Mouse (Mus musculus): ENCODE measurements around the gene Lgi1. TPM values are rescaled to one million over a fixed set of nuclear protein-coding genes. Genes with fewer than 3 reads are reported as not detected.

Lgi1 gene
- total and polyA plus RNA-seq, 3 experiments: 0.08 to 0.38 TPM; not detected in 1

- Histone ChIP-seq H3K27me3 (ENCODE audit: insufficient read depth, low read length) (peaks cover 13% of the 10 kb centered on the region), H3K4me3 (ENCODE audit: low read depth, low read length) (no peak overlapping the region), H3K9me3 (replicated peaks) (no peaks in the 10 kb centered on the region), H3K4me1 (ENCODE audit: insufficient read depth, low read depth, low read length) (no peaks in the 10 kb centered on the region), H3K36me3 (replicated peaks) (no peaks in the 10 kb centered on the region)
- no peak for DNase-seq (ENCODE audit: low spot score)
- TF ChIP-seq POLR2AphosphoS5 (IDR thresholded peaks at IDR 0.05; ENCODE audit: insufficient replicate concordance, low read depth, low read length) (no peak), GATA1 (IDR thresholded peaks at IDR 0.05; ENCODE audit: borderline replicate concordance, low read length) (no peak), GATA2 (IDR thresholded peaks at IDR 0.05; ENCODE audit: borderline replicate concordance, low read depth, low read length) (no peak), TAL1 (conservative IDR thresholded peaks at IDR 0.05; ENCODE audit: low read depth, low read length) (no peak), CTCF (IDR thresholded peaks at IDR 0.05; ENCODE audit: low read depth, low read length) (no peak)
- no peak for ATAC-seq (ENCODE audit: extremely low read depth, insufficient number of reproducible peaks, low FRiP score, poor library complexity, severe bottlenecking)
These were observed 3.1 kb downstream of the Lgi1 start for GRCm38 (mm10) chr19:38267469-38267868.

- ATAC-seq (ENCODE audit: extremely low read depth, insufficient number of reproducible peaks, low FRiP score, poor library complexity, severe bottlenecking): no peak
- peaks cover 10% of the 10 kb centered on the region for H3K27me3 ChIP-seq (ENCODE audit: insufficient read depth, low read length)
- no peaks in the 10 kb centered on the region for H3K9me3 ChIP-seq (replicated peaks)
- no peak for DNase-seq (ENCODE audit: low spot score)
- no peaks in the 10 kb centered on the region for H3K36me3 ChIP-seq (replicated peaks)
- no peak for TF ChIP-seq TAL1 (conservative IDR thresholded peaks at IDR 0.05; ENCODE audit: low read depth, low read length)
- TF ChIP-seq CTCF (IDR thresholded peaks at IDR 0.05; ENCODE audit: low read depth, low read length): no peak
- TF ChIP-seq GATA2 (IDR thresholded peaks at IDR 0.05; ENCODE audit: borderline replicate concordance, low read depth, low read length): no peak
- no peak for TF ChIP-seq POLR2AphosphoS5 (IDR thresholded peaks at IDR 0.05; ENCODE audit: insufficient replicate concordance, low read depth, low read length)
- TF ChIP-seq GATA1 (IDR thresholded peaks at IDR 0.05; ENCODE audit: borderline replicate concordance, low read length): no peak
- H3K4me3 ChIP-seq (ENCODE audit: low read depth, low read length): no peak overlapping the region
- H3K4me1 ChIP-seq (ENCODE audit: insufficient read depth, low read depth, low read length): no peaks in the 10 kb centered on the region
These were observed 6.7 kb downstream of the Lgi1 start for GRCm38 (mm10) chr19:38271071-38271470.

GRCm38 (mm10) chr19:38273820-38274219, 9.5 kb downstream of the Lgi1 start:
- DNase-seq (ENCODE audit: low spot score) (no peak), ATAC-seq (ENCODE audit: extremely low read depth, insufficient number of reproducible peaks, low FRiP score, poor library complexity, severe bottlenecking) (no peak)
- no peak for TF ChIP-seq CTCF (IDR thresholded peaks at IDR 0.05; ENCODE audit: low read depth, low read length)
- Histone ChIP-seq H3K9me3 (replicated peaks) (no peaks in the 10 kb centered on the region), H3K4me3 (ENCODE audit: low read depth, low read length) (no peak overlapping the region), H3K36me3 (replicated peaks) (no peaks in the 10 kb centered on the region), H3K27me3 (ENCODE audit: insufficient read depth, low read length) (peaks cover 16% of the 10 kb centered on the region), H3K4me1 (ENCODE audit: insufficient read depth, low read depth, low read length) (no peaks in the 10 kb centered on the region)

GRCm38 (mm10) chr19:38274747-38275421, 10.5 kb downstream of the Lgi1 start:
- no peaks in the 10 kb centered on the region for H3K36me3 ChIP-seq (replicated peaks)
- no peaks in the 10 kb centered on the region for H3K9me3 ChIP-seq (replicated peaks)
- DNase-seq (ENCODE audit: low spot score): no peak
- no peaks in the 10 kb centered on the region for H3K4me1 ChIP-seq (ENCODE audit: insufficient read depth, low read depth, low read length)
- ATAC-seq (ENCODE audit: extremely low read depth, insufficient number of reproducible peaks, low FRiP score, poor library complexity, severe bottlenecking): no peak
- no peak overlapping the region for H3K4me3 ChIP-seq (ENCODE audit: low read depth, low read length)
- TF ChIP-seq CTCF (IDR thresholded peaks at IDR 0.05; ENCODE audit: low read depth, low read length) (no peak), GATA1 (IDR thresholded peaks at IDR 0.05; ENCODE audit: borderline replicate concordance, low read length) (no peak), GATA2 (IDR thresholded peaks at IDR 0.05; ENCODE audit: borderline replicate concordance, low read depth, low read length) (no peak)
- H3K27me3 ChIP-seq (ENCODE audit: insufficient read depth, low read length): peaks cover 16% of the 10 kb centered on the region

- DNase-seq (ENCODE audit: low spot score): no peak
- H3K27me3 ChIP-seq (ENCODE audit: insufficient read depth, low read length): peaks cover 16% of the 10 kb centered on the region
- no peak for TF ChIP-seq GATA1 (IDR thresholded peaks at IDR 0.05; ENCODE audit: borderline replicate concordance, low read length)
- TF ChIP-seq CTCF (IDR thresholded peaks at IDR 0.05; ENCODE audit: low read depth, low read length): no peak
- no peak for TF ChIP-seq TAL1 (conservative IDR thresholded peaks at IDR 0.05; ENCODE audit: low read depth, low read length)
- no peak for TF ChIP-seq POLR2AphosphoS5 (IDR thresholded peaks at IDR 0.05; ENCODE audit: insufficient replicate concordance, low read depth, low read length)
- no peak for TF ChIP-seq GATA2 (IDR thresholded peaks at IDR 0.05; ENCODE audit: borderline replicate concordance, low read depth, low read length)
- no peak overlapping the region for H3K4me3 ChIP-seq (ENCODE audit: low read depth, low read length)
- no peaks in the 10 kb centered on the region for H3K9me3 ChIP-seq (replicated peaks)
- ATAC-seq (ENCODE audit: extremely low read depth, insufficient number of reproducible peaks, low FRiP score, poor library complexity, severe bottlenecking): no peak
- no peaks in the 10 kb centered on the region for H3K4me1 ChIP-seq (ENCODE audit: insufficient read depth, low read depth, low read length)
- H3K36me3 ChIP-seq (replicated peaks): no peaks in the 10 kb centered on the region
These were observed 11.9 kb downstream of the Lgi1 start for GRCm38 (mm10) chr19:38276226-38276625.

GRCm38 (mm10) chr19:38280242-38280641, 15.9 kb downstream of the Lgi1 start:
- no peaks in the 10 kb centered on the region for H3K9me3 ChIP-seq (replicated peaks)
- TF ChIP-seq POLR2AphosphoS5 (IDR thresholded peaks at IDR 0.05; ENCODE audit: insufficient replicate concordance, low read depth, low read length) (no peak), GATA1 (IDR thresholded peaks at IDR 0.05; ENCODE audit: borderline replicate concordance, low read length) (no peak), TAL1 (conservative IDR thresholded peaks at IDR 0.05; ENCODE audit: low read depth, low read length) (no peak), CTCF (IDR thresholded peaks at IDR 0.05; ENCODE audit: low read depth, low read length) (no peak), GATA2 (IDR thresholded peaks at IDR 0.05; ENCODE audit: borderline replicate concordance, low read depth, low read length) (no peak)
- DNase-seq (ENCODE audit: low spot score) (no peak), ATAC-seq (ENCODE audit: extremely low read depth, insufficient number of reproducible peaks, low FRiP score, poor library complexity, severe bottlenecking) (no peak)
- no peaks in the 10 kb centered on the region for H3K4me1 ChIP-seq (ENCODE audit: insufficient read depth, low read depth, low read length)
- H3K27me3 ChIP-seq (ENCODE audit: insufficient read depth, low read length): peaks cover 12% of the 10 kb centered on the region
- no peak overlapping the region for H3K4me3 ChIP-seq (ENCODE audit: low read depth, low read length)
- H3K36me3 ChIP-seq (replicated peaks): no peaks in the 10 kb centered on the region

Data from G1E (cell line).